Mouse (Mus musculus): ENCODE results near the gene Ssr2. TPM values are rescaled to one million over a fixed set of nuclear protein-coding genes. Genes with fewer than 3 reads are reported as not detected.

Ssr2 gene
- polyA plus RNA-seq, 1 experiment from 2014 or later = 271 TPM

GRCm38 (mm10) chr3:88551586-88551985, 24.1 kb upstream of the Ssr2 start:
- no peaks in the 10 kb centered on the region for H3K9me3 ChIP-seq (ENCODE audit: control insufficient read depth, low read length)

GRCm38 (mm10) chr3:88552082-88552645, 23.5 kb upstream of the Ssr2 start:
- Histone ChIP-seq H3K4me1 (replicated peaks; ENCODE audit: control insufficient read depth, insufficient read depth) (no peaks in the 10 kb centered on the region; the same call in 1 of the 2 replicates), H3K4me2 (replicated peaks; ENCODE audit: low read depth) (peak overlapping the region; percentile 97), H3K9ac (ENCODE audit: low read length) (peak overlapping the region; percentile 68), H3K36me3 (ENCODE audit: control insufficient read depth, insufficient read depth, low read length) (peaks cover 8% of the 10 kb centered on the region; the same call in 1 of the 2 replicates), H3K4me3 (ENCODE audit: low read depth, low read length) (peak overlapping the region; percentile 92), H3K27ac (replicated peaks) (peak overlapping the region; percentile 98), H3K27me3 (ENCODE audit: control insufficient read depth, insufficient read depth, low read length) (no peaks in the 10 kb centered on the region), H3K9me3 (ENCODE audit: control insufficient read depth, low read length) (no peaks in the 10 kb centered on the region)
- DNase-seq (ENCODE audit: low spot score) (no peak), ATAC-seq (ENCODE audit: low FRiP score, low TSS enrichment) (no peak)
- TF ChIP-seq CTCF (IDR thresholded peaks at IDR 0.05; ENCODE audit: low read depth) (no peak), EP300 (optimal IDR thresholded peaks at IDR 0.05) (no peak)
- 14% methylated on average over 16 of the region's 16 CpGs for WGBS

More at GRCm38 (mm10) chr3:88551586-88551985, 24.1 kb upstream of the Ssr2 start:
- H3K4me3 ChIP-seq (ENCODE audit: low read depth, low read length) = no peak overlapping the region
- ATAC-seq (ENCODE audit: low FRiP score, low TSS enrichment) (no peak), DNase-seq (ENCODE audit: low spot score) (peak; percentile 16)
- H3K9ac ChIP-seq (ENCODE audit: low read length) = no peak overlapping the region
- H3K36me3 ChIP-seq (ENCODE audit: control insufficient read depth, insufficient read depth, low read length) = peaks cover 3% of the 10 kb centered on the region; the same call in 1 of the 2 replicates
- no peaks in the 10 kb centered on the region for H3K27me3 ChIP-seq (ENCODE audit: control insufficient read depth, insufficient read depth, low read length)
- no peak for TF ChIP-seq CTCF (IDR thresholded peaks at IDR 0.05; ENCODE audit: low read depth)
- TF ChIP-seq EP300 (optimal IDR thresholded peaks at IDR 0.05) = no peak
- peak overlapping the region; percentile 97 for H3K4me2 ChIP-seq (replicated peaks; ENCODE audit: low read depth)
- no peaks in the 10 kb centered on the region; the same call in 1 of the 2 replicates for H3K4me1 ChIP-seq (replicated peaks; ENCODE audit: control insufficient read depth, insufficient read depth)
- H3K27ac ChIP-seq (replicated peaks) = no peak overlapping the region
- WGBS = 63% methylated on average over 4 of the region's 4 CpGs

- Histone ChIP-seq H3K36me3 (ENCODE audit: control insufficient read depth, insufficient read depth, low read length) (peaks cover 8% of the 10 kb centered on the region; the same call in 1 of the 2 replicates), H3K27me3 (ENCODE audit: control insufficient read depth, insufficient read depth, low read length) (no peaks in the 10 kb centered on the region), H3K9me3 (ENCODE audit: control insufficient read depth, low read length) (no peaks in the 10 kb centered on the region), H3K4me3 (ENCODE audit: low read depth, low read length) (peak within 1 kb of the TSS; percentile 92), H3K27ac (replicated peaks) (peak within 1 kb of the TSS; percentile 98), H3K9ac (ENCODE audit: low read length) (peak within 1 kb of the TSS; percentile 86), H3K4me1 (replicated peaks; ENCODE audit: control insufficient read depth, insufficient read depth) (no peaks in the 10 kb centered on the region; the same call in 1 of the 2 replicates), H3K4me2 (replicated peaks; ENCODE audit: low read depth) (peak within 1 kb of the TSS; percentile 97)
- DNase-seq (ENCODE audit: low spot score) (peak; percentile 98), ATAC-seq (ENCODE audit: low FRiP score, low TSS enrichment) (peak; percentile 92)
- under 1% methylated on average over 48 of the region's 48 CpGs for WGBS
- TF ChIP-seq EP300 (optimal IDR thresholded peaks at IDR 0.05) = no peak
- no peak; the same call in 1 of the 2 replicates for TF ChIP-seq CTCF (IDR thresholded peaks at IDR 0.05; ENCODE audit: low read depth)
Observed at GRCm38 (mm10) chr3:88552676-88553524, 22.8 kb upstream of the Ssr2 start, which contains the start of gene Lamtor2. Gene Lamtor2 (minus strand): TSS chr3:88553074.

- H3K9me3 ChIP-seq (ENCODE audit: control insufficient read depth, low read length) = no peaks in the 10 kb centered on the region
- H3K27ac ChIP-seq (replicated peaks) = peak within 1 kb of the TSS; percentile 98
- TF ChIP-seq EP300 (optimal IDR thresholded peaks at IDR 0.05) (no peak), CTCF (IDR thresholded peaks at IDR 0.05; ENCODE audit: low read depth) (peak; percentile 76)
- peak within 1 kb of the TSS; percentile 86 for H3K9ac ChIP-seq (ENCODE audit: low read length)
- H3K27me3 ChIP-seq (ENCODE audit: control insufficient read depth, insufficient read depth, low read length) = no peaks in the 10 kb centered on the region
- WGBS = under 1% methylated on average over 26 of the region's 37 CpGs
- no peaks in the 10 kb centered on the region; the same call in 1 of the 2 replicates for H3K4me1 ChIP-seq (replicated peaks; ENCODE audit: control insufficient read depth, insufficient read depth)
- H3K36me3 ChIP-seq (ENCODE audit: control insufficient read depth, insufficient read depth, low read length) = peaks cover 8% of the 10 kb centered on the region; the same call in 1 of the 2 replicates
- DNase-seq (ENCODE audit: low spot score) = peak; percentile 97
- peak within 1 kb of the TSS; percentile 92 for H3K4me3 ChIP-seq (ENCODE audit: low read depth, low read length)
- peak; percentile 88 for ATAC-seq (ENCODE audit: low FRiP score, low TSS enrichment)
- peak within 1 kb of the TSS; percentile 97 for H3K4me2 ChIP-seq (replicated peaks; ENCODE audit: low read depth)
Observed at GRCm38 (mm10) chr3:88553525-88553879, 22.2 kb upstream of the Ssr2 start, which contains the start of gene Ubqln4. Gene Ubqln4 (plus strand): TSS chr3:88553758.

GRCm38 (mm10) chr3:88553880-88554586, 21.6 kb upstream of the Ssr2 start:
- under 1% methylated on average over 39 of the region's 41 CpGs for WGBS
- peaks cover 8% of the 10 kb centered on the region; the same call in 1 of the 2 replicates for H3K36me3 ChIP-seq (ENCODE audit: control insufficient read depth, insufficient read depth, low read length)

More at GRCm38 (mm10) chr3:88553880-88554586, 21.6 kb upstream of the Ssr2 start:
- Histone ChIP-seq H3K4me2 (replicated peaks; ENCODE audit: low read depth) (peak overlapping the region; percentile 97), H3K4me3 (ENCODE audit: low read depth, low read length) (peak overlapping the region; percentile 92), H3K27me3 (ENCODE audit: control insufficient read depth, insufficient read depth, low read length) (no peaks in the 10 kb centered on the region), H3K9me3 (ENCODE audit: control insufficient read depth, low read length) (no peaks in the 10 kb centered on the region), H3K9ac (ENCODE audit: low read length) (peak overlapping the region; percentile 86), H3K4me1 (replicated peaks; ENCODE audit: control insufficient read depth, insufficient read depth) (no peaks in the 10 kb centered on the region; the same call in 1 of the 2 replicates), H3K27ac (replicated peaks) (peak overlapping the region; percentile 98)
- peak; percentile 21 for ATAC-seq (ENCODE audit: low FRiP score, low TSS enrichment)
- DNase-seq (ENCODE audit: low spot score) = no peak
- TF ChIP-seq CTCF (IDR thresholded peaks at IDR 0.05; ENCODE audit: low read depth) (peak; percentile 38; the same call in 1 of the 2 replicates), EP300 (optimal IDR thresholded peaks at IDR 0.05) (no peak)

Data from stomach, postnatal 0 days (tissue).